ENCODE assay signal across 8 mouse cellular contexts in the genomic region with DNA sequence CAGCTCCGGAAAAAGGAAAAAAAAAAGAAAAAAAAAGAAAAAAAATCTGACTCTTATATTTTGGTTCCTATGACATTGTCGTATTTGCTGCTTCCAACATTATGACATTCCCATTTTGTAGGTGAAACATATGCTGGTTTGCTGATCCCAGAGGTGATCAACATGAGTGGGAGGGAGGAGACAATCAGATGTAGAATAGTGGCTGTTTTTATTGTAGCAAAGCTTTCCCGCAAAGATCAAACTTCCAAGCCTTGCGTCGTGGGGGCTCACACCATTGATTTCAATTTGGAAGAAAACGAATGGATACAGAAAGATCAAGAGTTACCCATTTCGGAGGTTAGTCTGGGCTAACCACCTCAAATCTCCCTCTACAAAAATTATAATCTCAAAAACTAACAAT. TPM values are rescaled to one million over a fixed set of nuclear protein-coding genes. Genes with fewer than 3 reads are reported as not detected.
DNase-seq lines count a peak whose midpoint lies in the region; ATAC-seq and TF ChIP-seq lines count a peak whose summit lies in the region.

No protein-coding gene starts in this region.

- H3K27ac ChIP-seq in testis, adult 2 months (ENCODE audit: control insufficient read depth, insufficient read depth, low read depth, low read length), result peak overlapping the region; percentile 90
- H3K27ac ChIP-seq in liver, embryonic 12.5 days, result peak overlapping the region; percentile 84

- no peak for ATAC-seq in erythroblast, adult 5-6 weeks (replicated peaks; ENCODE audit: low FRiP score, poor library complexity, severe bottlenecking)
- ATAC-seq in liver, embryonic 12.5 days, result no peak

- peaks cover 56% of the 10 kb centered on the region for H3K4me1 ChIP-seq in erythroblast, embryonic 14.5 days (ENCODE audit: control insufficient read depth)
- peaks cover 6% of the 10 kb centered on the region for H3K4me1 ChIP-seq in testis, adult 2 months (ENCODE audit: control insufficient read depth, insufficient read depth, low read length)
- H3K4me1 ChIP-seq in liver, embryonic 12.5 days, result peaks cover 58% of the 10 kb centered on the region

- H3K27me3 ChIP-seq in erythroblast, embryonic 14.5 days (ENCODE audit: control insufficient read depth), result no peaks in the 10 kb centered on the region
- no peaks in the 10 kb centered on the region for H3K27me3 ChIP-seq in testis, adult 2 months (ENCODE audit: control insufficient read depth, insufficient read depth, low read length)
- no peaks in the 10 kb centered on the region for H3K27me3 ChIP-seq in liver, embryonic 12.5 days (replicated peaks)

- H3K9me3 ChIP-seq in erythroblast, embryonic 14.5 days (ENCODE audit: control insufficient read depth, low read length), result peaks cover 8% of the 10 kb centered on the region
- H3K9me3 ChIP-seq in liver, embryonic 12.5 days (replicated peaks), result no peaks in the 10 kb centered on the region

- no peaks in the 10 kb centered on the region; the same call in 1 of the 2 replicates for H3K36me3 ChIP-seq in erythroblast, embryonic 14.5 days (ENCODE audit: control insufficient read depth)
- H3K36me3 ChIP-seq in testis, adult 2 months (ENCODE audit: control insufficient read depth, insufficient read depth, low read length), result no peaks in the 10 kb centered on the region
- no peaks in the 10 kb centered on the region for H3K36me3 ChIP-seq in liver, embryonic 12.5 days

- WGBS in liver, embryonic 12.5 days (ENCODE audit: insufficient replicate concordance), result 27% methylated on average over 7 of the region's 7 CpGs

- H3K9ac ChIP-seq in liver, embryonic 12.5 days, result peak overlapping the region; percentile 59

- peak overlapping the region; percentile 77 for H3K4me2 ChIP-seq in liver, embryonic 12.5 days

- peak overlapping the region; percentile 71 for H3K4me3 ChIP-seq in erythroblast, embryonic 14.5 days (replicated peaks)
- H3K4me3 ChIP-seq in testis, adult 2 months (ENCODE audit: control insufficient read depth, low read depth, low read length), result peak overlapping the region; percentile 92
- peak overlapping the region; percentile 67 for H3K4me3 ChIP-seq in liver, embryonic 12.5 days

- no peak for TF ChIP-seq CTCF in testis, adult 2 months (IDR thresholded peaks at IDR 0.05; ENCODE audit: control insufficient read depth, insufficient read depth, insufficient replicate concordance, low read depth, low read length)

- no peak for DNase-seq in testis, postnatal 10 days (ENCODE audit: low spot score)
- DNase-seq in right cerebral cortex, adult 18-20 months, result no peak
- no peak for DNase-seq in left cerebral cortex, adult 18-20 months (ENCODE audit: low spot score in 2 of 2)
- no peak for DNase-seq in ovary, adult 18-20 months (ENCODE audit: low spot score)

- TF ChIP-seq POLR2A in testis, adult 2 months (IDR thresholded peaks at IDR 0.05; ENCODE audit: control insufficient read depth, low read depth, low read length), result no peak

RNA-seq across cellular contexts. Expression of a gene that starts 1.3 kb away (rescaled TPM):
- polyA plus RNA-seq in erythroblast, embryonic 14.5 days (2012), result not detected in 2 replicates
- not detected in 2 replicates for total RNA-seq in erythroblast, adult 5-6 weeks (2015; ENCODE audit: low replicate concordance)
- 0.43 and 2.1 TPM in 2 replicates for total RNA-seq in erythroblast, adult 5-6 weeks (2017; ENCODE audit: low replicate concordance)
- 2.5 and 2.8 TPM in 2 replicates for polyA plus RNA-seq in testis, adult 2 months (2012; rRNA removed)
- 1.3 TPM in 2 replicates for polyA plus RNA-seq in liver, embryonic 12.5 days (2016; fragmentation: Nextera tagmentation; extraction: Ambion mirVana)
- total RNA-seq in left cerebral cortex, adult 18-20 months (2021), result 1 to 10 TPM; 4.1 to 5.2 TPM

RNA-seq across cellular contexts. Expression of a gene that starts 18.2 kb away (rescaled TPM):
- not detected in 2 replicates for polyA plus RNA-seq in erythroblast, embryonic 14.5 days (2012)
- total RNA-seq in erythroblast, adult 5-6 weeks (2015; ENCODE audit: low replicate concordance), result not detected in 2 replicates
- total RNA-seq in erythroblast, adult 5-6 weeks (2017; ENCODE audit: low replicate concordance), result not detected in 2 replicates
- polyA plus RNA-seq in testis, adult 2 months (2012; rRNA removed), result 0.88 and 1.1 TPM in 2 replicates
- 0.50 and 0.57 TPM in 2 replicates for polyA plus RNA-seq in liver, embryonic 12.5 days (2016; fragmentation: Nextera tagmentation; extraction: Ambion mirVana)
- total RNA-seq in left cerebral cortex, adult 18-20 months (2021), result 1 to 10 TPM; 4.8 to 5.4 TPM

RNA-seq across cellular contexts. Expression of a gene that starts 21.3 kb away (rescaled TPM):
- 0.01 TPM in 1 of 2 replicates, not detected in the other for polyA plus RNA-seq in erythroblast, embryonic 14.5 days (2012)
- not detected in 2 replicates for total RNA-seq in erythroblast, adult 5-6 weeks (2015; ENCODE audit: low replicate concordance)
- 9.6 TPM in 1 of 2 replicates, not detected in the other for total RNA-seq in erythroblast, adult 5-6 weeks (2017; ENCODE audit: low replicate concordance)
- 2.6 and 2.9 TPM in 2 replicates for polyA plus RNA-seq in testis, adult 2 months (2012; rRNA removed)
- polyA plus RNA-seq in liver, embryonic 12.5 days (2016; fragmentation: Nextera tagmentation; extraction: Ambion mirVana), result 1.7 TPM in 2 replicates
- total RNA-seq in left cerebral cortex, adult 18-20 months (2021), result 1 to 10 TPM; 7.7 to 8.6 TPM

RNA-seq across cellular contexts. Expression of a gene that starts 30.7 kb away (rescaled TPM):
- 0.02 TPM in 1 of 2 replicates, not detected in the other for polyA plus RNA-seq in erythroblast, embryonic 14.5 days (2012)
- total RNA-seq in erythroblast, adult 5-6 weeks (2015; ENCODE audit: low replicate concordance), result not detected in 2 replicates
- not detected in 2 replicates for total RNA-seq in erythroblast, adult 5-6 weeks (2017; ENCODE audit: low replicate concordance)
- 1.2 and 1.7 TPM in 2 replicates for polyA plus RNA-seq in testis, adult 2 months (2012; rRNA removed)
- polyA plus RNA-seq in liver, embryonic 12.5 days (2016; fragmentation: Nextera tagmentation; extraction: Ambion mirVana), result 1.6 and 2.1 TPM in 2 replicates
- total RNA-seq in left cerebral cortex, adult 18-20 months (2021), result 10 to 100 TPM; 10.2 to 13.1 TPM

RNA-seq across cellular contexts. Expression of a gene that starts 36.8 kb away (rescaled TPM):
- not detected in 2 replicates for polyA plus RNA-seq in erythroblast, embryonic 14.5 days (2012)
- total RNA-seq in erythroblast, adult 5-6 weeks (2015; ENCODE audit: low replicate concordance), result not detected in 2 replicates
- not detected in 2 replicates for total RNA-seq in erythroblast, adult 5-6 weeks (2017; ENCODE audit: low replicate concordance)
- 0.61 and 1.2 TPM in 2 replicates for polyA plus RNA-seq in testis, adult 2 months (2012; rRNA removed)
- 0.10 TPM in 1 of 2 replicates, not detected in the other for polyA plus RNA-seq in liver, embryonic 12.5 days (2016; fragmentation: Nextera tagmentation; extraction: Ambion mirVana)
- total RNA-seq in left cerebral cortex, adult 18-20 months (2021), result 10 to 100 TPM; 14.0 to 14.5 TPM
